Mouse (Mus musculus) heart, postnatal 0 days (tissue): Measurements from ENCODE around the gene Neurl1a. TPM values are rescaled to one million over a fixed set of nuclear protein-coding genes. Genes with fewer than 3 reads are reported as not detected.

Experiments
- ATAC-seq: fragments of 200-750 bp; cut with Nextera tagmentation; 2 replicates; pipeline ENCODE4 v1.8.0; 2017; ENCODE audit warnings: low read depth, moderate number of reproducible peaks, moderate library complexity; ENCODE audit not compliant: insufficient read depth
- DNase-seq: peaks from one replicate; pipeline ENCODE4 v3.0.0-alpha.2; 2016; ENCODE audit warnings: low spot score
- H3K27ac ChIP-seq: fragments of 300-500 bp; sonication (generic); 2 replicates; pipeline ENCODE4 v1.5.1; 2014; ENCODE audit warnings: low read depth, mild to moderate bottlenecking
- H3K27me3 ChIP-seq: fragments of 300-500 bp; sonication (generic); 2 replicates; pipeline ENCODE4 v1.6.1; 2014; ENCODE audit warnings: low read length, mixed read lengths; ENCODE audit not compliant: control insufficient read depth, insufficient read depth
- H3K36me3 ChIP-seq: fragments of 300-500 bp; sonication (generic); replicated peaks from 2 replicates; pipeline ENCODE4 v1.6.1; 2014; ENCODE audit warnings: low read length, mixed read lengths; ENCODE audit not compliant: control insufficient read depth, insufficient read depth
- H3K4me1 ChIP-seq: fragments of 300-500 bp; sonication (generic); 2 replicates; pipeline ENCODE4 v1.6.1; 2014; ENCODE audit warnings: antibody characterized with exemption; ENCODE audit not compliant: control insufficient read depth, insufficient read depth
- H3K4me2 ChIP-seq: fragments of 300-500 bp; sonication (generic); 2 replicates; pipeline ENCODE4 v1.6.1; 2014; ENCODE audit warnings: low read depth, mild to moderate bottlenecking, low read length, moderate library complexity
- H3K4me3 ChIP-seq: fragments of 300-500 bp; sonication (generic); 2 replicates; pipeline ENCODE4 v1.5.1; 2014; ENCODE audit warnings: low read depth, low read length
- H3K9ac ChIP-seq: fragments of 300-500 bp; sonication (generic); replicated peaks from 2 replicates; pipeline ENCODE4 v1.6.1; 2014; ENCODE audit warnings: low read depth, low read length, mixed read lengths
- H3K9me3 ChIP-seq: fragments of 300-500 bp; sonication (generic); replicated peaks from 2 replicates; pipeline ENCODE4 v1.6.1; 2016; ENCODE audit warnings: low read length; ENCODE audit not compliant: control insufficient read depth
- CTCF ChIP-seq: IDR thresholded peaks from 2 replicates; pipeline ENCODE4 v1.5.1; 2016; ENCODE audit warnings: antibody characterized with exemption, control low read depth, low read depth
- EP300 ChIP-seq: IDR thresholded peaks from 2 replicates; pipeline ENCODE4 v1.6.1; 2016; ENCODE audit warnings: antibody characterized with exemption, low read depth
- WGBS: fragments of 180-500 bp; shearing (Covaris S2); extraction: QIAGEN DNeasy Blood & Tissue Kit; methylation state at CpG from one replicate; pipeline ENCODE4 v1.1.7; 2014; 5-methylcytosine and 5-hydroxymethylcytosine counted together
- polyA plus RNA-seq: library from polyadenylated mRNA; unstranded; fragments of >200 nt; fragmentation: Nextera tagmentation; extraction: Ambion mirVana; gene quantifications from 2 replicates; pipeline ENCODE4 v1.2.1, GENCODE M21; 2015
- total RNA-seq: library from RNA; depleted of rRNA; stranded (reverse); fragments of >200 nt; gene quantifications from 2 replicates; pipeline ENCODE4 v1.2.3, GENCODE M21; 2014; ENCODE audit warnings: low replicate concordance

Gene Neurl1a
- total and polyA plus RNA-seq, 2 experiments from 2014 or later = 0.27 to 1.8 TPM

- no peak overlapping the region for H3K4me2 ChIP-seq
- 48% methylated on average over 11 of the region's 11 CpGs for WGBS
- peak; percentile 67 for ATAC-seq
- H3K27ac ChIP-seq = no peak overlapping the region
- no peak for TF ChIP-seq EP300
- peak; percentile 82 for TF ChIP-seq CTCF
- no peaks in the 10 kb centered on the region for H3K9me3 ChIP-seq
- no peaks in the 10 kb centered on the region for H3K4me1 ChIP-seq
- H3K36me3 ChIP-seq = peaks cover 42% of the 10 kb centered on the region
- no peaks in the 10 kb centered on the region for H3K27me3 ChIP-seq
- peak; percentile 57 for DNase-seq
- H3K9ac ChIP-seq = no peak overlapping the region
- no peak overlapping the region for H3K4me3 ChIP-seq
Measured at GRCm38 (mm10) chr19:47264322-47265092, 85.9 kb downstream of the Neurl1a start.

DNA sequence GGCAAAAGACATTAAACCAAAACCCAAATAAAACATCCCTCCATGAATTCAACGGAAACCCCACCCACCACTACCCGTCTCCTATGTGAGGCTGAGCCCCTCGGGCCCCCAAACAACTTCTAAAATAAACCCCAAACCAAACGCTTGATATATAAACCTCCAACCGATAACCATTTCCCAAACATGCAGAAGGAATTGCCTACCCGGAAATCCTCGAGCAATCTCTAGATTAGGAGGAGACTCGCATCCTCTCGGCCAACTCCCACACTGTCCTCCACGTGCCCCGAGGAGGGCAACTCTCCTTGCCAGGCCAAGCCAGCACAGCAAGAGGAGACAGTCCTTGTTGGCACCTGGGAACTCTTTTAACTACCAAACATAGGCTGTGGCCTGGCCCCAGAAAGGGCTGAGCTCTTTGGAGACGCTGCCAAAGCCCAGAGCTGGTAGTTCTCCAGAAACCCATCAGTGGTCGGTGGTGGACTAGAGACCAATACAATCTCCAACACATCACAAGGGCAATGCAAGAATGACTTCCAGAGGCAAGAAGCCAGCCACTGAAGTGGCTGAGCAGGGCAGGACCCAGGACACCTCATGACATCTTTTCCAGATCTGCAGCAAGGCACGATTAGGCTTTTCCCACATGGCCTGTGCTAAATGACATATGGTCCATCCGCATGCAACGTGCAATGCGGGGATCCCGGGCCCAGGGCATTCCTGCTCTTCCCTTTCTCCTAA is 87.6 kb downstream of the Neurl1a start:
- H3K4me3 ChIP-seq = no peak overlapping the region
- no peak for ATAC-seq
- H3K4me1 ChIP-seq = no peaks in the 10 kb centered on the region
- no peak for DNase-seq
- no peaks in the 10 kb centered on the region for H3K27me3 ChIP-seq
- H3K9me3 ChIP-seq = no peaks in the 10 kb centered on the region
- no peak overlapping the region for H3K9ac ChIP-seq
- H3K27ac ChIP-seq = no peak overlapping the region
- TF ChIP-seq CTCF = no peak
- no peak for TF ChIP-seq EP300
- WGBS = 75% methylated on average over 18 of the region's 18 CpGs
- H3K36me3 ChIP-seq = peaks cover 56% of the 10 kb centered on the region
- H3K4me2 ChIP-seq = no peak overlapping the region

DNA sequence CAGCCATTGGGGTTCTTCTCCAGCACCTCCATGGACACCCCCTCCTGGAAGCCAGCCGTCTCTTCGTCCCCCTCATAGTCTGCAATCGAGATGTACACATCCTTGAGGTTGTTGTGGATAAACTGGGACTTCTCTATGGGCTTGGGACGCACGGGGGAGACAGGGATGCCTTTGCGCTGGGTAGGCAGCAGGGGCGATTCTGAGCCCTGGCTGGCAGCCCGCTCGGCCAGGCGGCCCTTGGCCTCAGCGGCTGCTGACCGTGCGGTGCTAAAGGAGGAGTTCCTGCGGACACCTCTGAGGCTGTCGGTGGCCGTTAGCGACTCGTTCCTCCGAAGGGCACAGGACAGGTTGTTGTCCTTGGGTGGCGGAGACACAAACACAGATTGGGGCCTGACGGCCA is 88.4 kb downstream of the Neurl1a start:
- TF ChIP-seq CTCF = no peak
- no peak for TF ChIP-seq EP300
- Histone ChIP-seq H3K9ac (no peak overlapping the region), H3K4me3 (no peak overlapping the region), H3K4me2 (no peak overlapping the region), H3K4me1 (no peaks in the 10 kb centered on the region), H3K9me3 (no peaks in the 10 kb centered on the region), H3K36me3 (peaks cover 64% of the 10 kb centered on the region), H3K27ac (no peak overlapping the region), H3K27me3 (no peaks in the 10 kb centered on the region)
- ATAC-seq (no peak), DNase-seq (no peak)
- WGBS = 87% methylated on average over 21 of the region's 21 CpGs

GRCm38 (mm10) chr19:47269729-47270128 is 91.1 kb downstream of the Neurl1a start:
- DNase-seq (no peak), ATAC-seq (no peak)
- Histone ChIP-seq H3K4me2 (no peak overlapping the region), H3K4me1 (no peaks in the 10 kb centered on the region), H3K27me3 (no peaks in the 10 kb centered on the region), H3K4me3 (no peak overlapping the region), H3K27ac (no peak overlapping the region), H3K36me3 (peaks cover 83% of the 10 kb centered on the region), H3K9me3 (no peaks in the 10 kb centered on the region), H3K9ac (no peak overlapping the region)
- peak; percentile 51 for TF ChIP-seq CTCF
- TF ChIP-seq EP300 = no peak
- 60% methylated on average over 8 of the region's 8 CpGs for WGBS

DNA sequence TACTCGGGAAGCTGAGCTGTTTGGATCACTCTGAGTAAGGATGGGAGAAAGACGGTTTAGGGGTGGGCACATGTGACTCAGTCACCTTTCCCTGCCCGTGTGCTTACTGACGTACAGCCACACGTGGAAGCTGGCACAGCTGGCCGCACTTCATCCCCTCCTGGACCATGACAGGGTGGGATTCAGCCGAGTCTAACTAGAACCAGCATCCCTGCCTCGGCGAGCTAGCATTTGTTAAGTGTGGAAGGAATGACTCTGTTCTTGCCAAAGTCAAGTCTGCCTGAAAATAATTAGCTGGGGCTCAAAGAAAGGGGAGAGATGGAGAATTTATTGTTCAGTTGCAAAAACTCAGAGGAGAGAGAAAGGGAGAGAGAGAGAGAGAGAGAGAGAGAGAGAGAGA is 91.9 kb downstream of the Neurl1a start:
- no peaks in the 10 kb centered on the region for H3K4me1 ChIP-seq
- no peak overlapping the region for H3K4me3 ChIP-seq
- H3K36me3 ChIP-seq = peaks cover 90% of the 10 kb centered on the region
- H3K9ac ChIP-seq = no peak overlapping the region
- H3K27ac ChIP-seq = no peak overlapping the region
- no peak for TF ChIP-seq EP300
- no peak for TF ChIP-seq CTCF
- DNase-seq (no peak), ATAC-seq (no peak)
- H3K9me3 ChIP-seq = no peaks in the 10 kb centered on the region
- H3K4me2 ChIP-seq = no peak overlapping the region
- H3K27me3 ChIP-seq = no peaks in the 10 kb centered on the region
- 88% methylated on average over 9 of the region's 9 CpGs for WGBS
